Mouse (Mus musculus) hematopoietic stem cell, adult 5-6 weeks (primary cell): ENCODE data around the gene Rhox4d. TPM values are rescaled to one million over a fixed set of nuclear protein-coding genes. Genes with fewer than 3 reads are reported as not detected.
"Not testable (repeated sequence)": the region's sequence is repeated elsewhere in the genome, so short reads cannot be mapped to it uniquely, and the experiment has no call there.

Experiments
- ATAC-seq, 2 experiments: fragments of 125-278 bp in 1 of 2; replicated peaks in 1 of 2; 2 replicates each; pipeline ENCODE4 v1.8.0; 2016 to 2017; ENCODE audit warnings: inconsistent platforms in 2 of 2, mild to moderate bottlenecking in 2 of 2, moderate number of reproducible peaks in 2 of 2, low read depth in 1 of 2, moderate TSS enrichment in 1 of 2; ENCODE audit not compliant: low FRiP score in 2 of 2, poor library complexity in 2 of 2, severe bottlenecking in 2 of 2, insufficient read depth in 1 of 2, low TSS enrichment in 1 of 2
- total RNA-seq: library from RNA; stranded (forward); fragments of 172-1452, 232-1000 nt; gene quantifications from 2 replicates; pipeline ENCODE4 v1.2.3, GENCODE M21; 2017

The Rhox4d gene
- not detected in 2 replicates for total RNA-seq

- not testable (repeated sequence) for ATAC-seq
Measured at GRCm38 (mm10) chrX:37514059-37514458, at the start of gene Rhox4d. TSS of gene Rhox4d (plus strand) at chrX:37514359.

- not testable (repeated sequence) for ATAC-seq
Measured at GRCm38 (mm10) chrX:37480037-37480436, 34.1 kb upstream of the Rhox4d start, which contains the start of gene Rhox4c. TSS of gene Rhox4c (plus strand) at chrX:37480337.

DNA sequence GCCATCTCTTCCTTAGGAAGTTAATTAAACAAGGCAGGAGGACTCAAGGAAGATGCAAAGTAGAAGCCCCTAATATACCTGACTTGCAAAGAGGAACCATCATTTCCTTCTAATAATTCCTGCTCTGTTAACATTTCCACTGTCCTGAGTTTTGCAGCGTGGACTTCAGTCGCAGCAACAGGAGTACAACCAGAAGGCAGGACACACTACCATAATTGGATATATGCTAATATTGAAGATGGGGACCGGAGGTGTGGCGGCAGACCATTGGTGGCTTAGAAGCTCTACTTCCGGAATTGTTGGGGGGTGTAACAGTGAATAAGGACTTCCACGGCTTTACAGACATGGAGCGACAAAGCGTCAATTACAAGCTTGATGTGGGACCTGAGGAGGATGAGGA lies 16.0 kb downstream of the Rhox4d start, which contains the start of gene Rhox2e:
Gene Rhox2e, plus strand, starts transcription at position 301 of the 400 bp plus-strand sequence.
- not testable (repeated sequence) for ATAC-seq

DNA sequence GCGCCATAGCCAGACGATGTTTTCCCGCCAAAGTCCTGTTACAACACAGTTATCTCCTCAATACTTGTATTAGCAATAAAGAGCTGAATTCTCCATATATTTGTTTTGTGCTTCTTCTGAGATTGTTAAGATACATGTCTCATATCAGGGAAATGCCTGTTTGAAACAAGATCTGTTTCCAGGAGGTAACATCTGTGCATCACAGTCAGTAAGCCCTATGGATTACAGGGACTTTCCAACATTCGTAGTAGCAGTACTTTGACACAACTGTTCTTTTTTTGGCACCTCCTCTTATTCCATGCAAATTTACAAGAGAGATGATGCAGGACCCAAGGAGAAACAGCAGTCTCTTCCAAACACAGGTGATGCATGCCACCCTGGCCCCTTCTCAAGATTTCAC lies 27.6 kb downstream of the Rhox4d start, which contains the start of gene Rhox3e:
Gene Rhox3e, plus strand, starts transcription at position 301 of the 400 bp plus-strand sequence.
- not testable (repeated sequence) for ATAC-seq

DNA sequence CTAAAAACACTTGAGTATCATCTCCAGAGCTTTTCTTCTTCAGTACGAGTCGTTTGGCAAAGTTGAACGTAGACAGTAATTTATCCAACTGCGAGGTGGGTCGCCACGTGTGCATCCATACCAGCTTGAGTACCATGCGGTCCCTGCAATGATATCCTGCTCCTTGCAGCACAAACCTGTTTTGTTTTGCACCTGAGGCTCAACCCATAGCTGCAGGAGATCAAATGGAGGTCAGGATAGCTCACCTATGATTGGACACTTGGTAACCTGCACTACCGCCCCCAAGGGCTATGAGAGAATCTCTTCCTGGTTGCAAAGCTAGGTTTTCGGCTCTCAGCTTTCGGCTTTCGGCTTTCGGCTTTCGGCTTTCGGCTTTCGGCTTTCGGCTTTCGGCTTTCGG lies 43.0 kb downstream of the Rhox4d start, which contains the start of gene Rhox4e:
Gene Rhox4e, plus strand, starts transcription at position 301 of the 400 bp plus-strand sequence.
- not testable (repeated sequence) for ATAC-seq

Other genes starting within 250 kb of the Rhox4d start
- not detected in 2 replicates for gene Rhox4a, start 249.0 kb upstream of the Rhox4d start, total RNA-seq
- not detected in 2 replicates for gene Rhox3a2, start 134.3 kb upstream of the Rhox4d start, total RNA-seq
- gene Rhox4a2, start 123.5 kb upstream of the Rhox4d start, total RNA-seq: not detected in 2 replicates
- not detected in 2 replicates for gene Rhox2b, start 102.3 kb upstream of the Rhox4d start, total RNA-seq
- not detected in 2 replicates for gene Rhox4b, start 81.9 kb upstream of the Rhox4d start, total RNA-seq
- not detected in 2 replicates for gene Rhox2c, start 60.7 kb upstream of the Rhox4d start, total RNA-seq
- gene Rhox3c, start 55.8 kb upstream of the Rhox4d start, total RNA-seq: not detected in 2 replicates
- not detected in 2 replicates for gene Rhox4c, start 34.0 kb upstream of the Rhox4d start, total RNA-seq
- gene Rhox2d, start 20.9 kb upstream of the Rhox4d start, total RNA-seq: not detected in 2 replicates
- gene Rhox2e, start 16.1 kb downstream of the Rhox4d start, total RNA-seq: not detected in 2 replicates
- not detected in 2 replicates for gene Rhox3e, start 27.7 kb downstream of the Rhox4d start, total RNA-seq
- not detected in 2 replicates for gene Rhox4e, start 43.1 kb downstream of the Rhox4d start, total RNA-seq
- gene Rhox2f, start 57.0 kb downstream of the Rhox4d start, total RNA-seq: not detected in 2 replicates
- not detected in 2 replicates for gene Rhox3f, start 66.6 kb downstream of the Rhox4d start, total RNA-seq
- not detected in 2 replicates for gene Rhox4f, start 93.3 kb downstream of the Rhox4d start, total RNA-seq
- not detected in 2 replicates for gene Rhox3g, start 114.3 kb downstream of the Rhox4d start, total RNA-seq
- not detected in 2 replicates for gene Rhox2g, start 129.1 kb downstream of the Rhox4d start, total RNA-seq
- gene Rhox4g, start 137.0 kb downstream of the Rhox4d start, total RNA-seq: not detected in 2 replicates
- gene Rhox3h, start 154.4 kb downstream of the Rhox4d start, total RNA-seq: not detected in 2 replicates
- gene Rhox2h, start 158.9 kb downstream of the Rhox4d start, total RNA-seq: not detected in 2 replicates